Mouse (Mus musculus) C2C12 (cell line): ENCODE results near the gene Rufy1. TPM values are rescaled to one million over a fixed set of nuclear protein-coding genes. Genes with fewer than 3 reads are reported as not detected.
A peak's percentile ranks its signal among the peaks of the same experiment; 100 is the strongest.

Source experiments
- H3K27me3 ChIP-seq: one replicate; pipeline ENCODE4 v1.6.1; 2011; ENCODE audit not compliant: control insufficient read depth, insufficient read depth, insufficient read length
- H3K36me3 ChIP-seq: one replicate; pipeline ENCODE4 v1.6.1; 2011; ENCODE audit not compliant: control insufficient read depth, insufficient read depth
- H3K4me3 ChIP-seq: one replicate; pipeline ENCODE4 v1.5.1; 2011; ENCODE audit warnings: mild to moderate bottlenecking, control low read depth; ENCODE audit not compliant: poor library complexity, insufficient read depth, severe bottlenecking
- H3K79me2 ChIP-seq: one replicate; pipeline ENCODE4 v1.6.1; 2011; ENCODE audit not compliant: control insufficient read depth, insufficient read depth
- H3K79me3 ChIP-seq: one replicate; pipeline ENCODE4 v1.6.1; 2011; ENCODE audit warnings: low read depth, control low read depth
- H3ac ChIP-seq: one replicate; pipeline ENCODE3; 2011; ENCODE audit warnings: low read depth; ENCODE audit not compliant: control insufficient read depth, insufficient read length
- CEBPB ChIP-seq: IDR thresholded peaks from one replicate; pipeline ENCODE4 v1.6.1; 2011; ENCODE audit warnings: low read depth, mild to moderate bottlenecking, control low read depth, moderate library complexity
- CTCF ChIP-seq: IDR thresholded peaks from one replicate; pipeline ENCODE4 v1.5.1; 2011; ENCODE audit not compliant: control insufficient read depth, insufficient read depth, insufficient read length
- FOSL1 ChIP-seq: IDR thresholded peaks from one replicate; pipeline ENCODE4 v1.8.0; 2011; ENCODE audit warnings: mild to moderate bottlenecking, low read length; ENCODE audit not compliant: poor library complexity, insufficient read depth, severe bottlenecking
- MAX ChIP-seq: IDR thresholded peaks from one replicate; pipeline ENCODE4 v1.6.1; 2011; ENCODE audit warnings: mild to moderate bottlenecking, control low read depth
- MYOD1 ChIP-seq: IDR thresholded peaks from one replicate; pipeline ENCODE4 v1.6.1; 2011; ENCODE audit warnings: low read depth; ENCODE audit not compliant: control insufficient read depth, insufficient read length
- MYOG ChIP-seq: IDR thresholded peaks from one replicate; pipeline ENCODE4 v1.6.1; 2011; ENCODE audit not compliant: control insufficient read depth, insufficient read length; ENCODE audit errors: extremely low read depth
- USF1 ChIP-seq: IDR thresholded peaks from one replicate; pipeline ENCODE4 v1.6.1; 2011; ENCODE audit warnings: low read depth, mild to moderate bottlenecking, control low read depth, moderate library complexity
- polyA plus RNA-seq: library from polyadenylated mRNA; unstranded; fragments of >200 nt; fragmentation: generic; extraction: Trizol; gene quantifications from one replicate; pipeline ENCODE4 v1.2.1, GENCODE M21; 2012; ENCODE audit warnings: missing spikeins

Gene Rufy1
- polyA plus RNA-seq, 1 experiment: 11.1 TPM

GRCm38 (mm10) chr11:50443259-50444065 lies 12.5 kb upstream of the Rufy1 start:
- TF ChIP-seq FOSL1 (no peak), USF1 (no peak), MYOG (no peak), MAX (no peak), CEBPB (no peak)
- H3K36me3 ChIP-seq: no peaks in the 10 kb centered on the region
- no peak overlapping the region for H3ac ChIP-seq
- H3K27me3 ChIP-seq: no peaks in the 10 kb centered on the region
- no peaks in the 10 kb centered on the region for H3K79me3 ChIP-seq
- H3K79me2 ChIP-seq: no peaks in the 10 kb centered on the region
- H3K4me3 ChIP-seq: no peak overlapping the region

GRCm38 (mm10) chr11:50441637-50442036 lies 10.7 kb upstream of the Rufy1 start:
- TF ChIP-seq CEBPB (no peak), MYOD1 (peak; percentile 94), MYOG (no peak), FOSL1 (peak; percentile 66), MAX (peak; percentile 53), CTCF (no peak), USF1 (no peak)
- Histone ChIP-seq H3K79me3 (no peaks in the 10 kb centered on the region), H3K4me3 (no peak overlapping the region), H3K79me2 (no peaks in the 10 kb centered on the region), H3ac (no peak overlapping the region), H3K27me3 (no peaks in the 10 kb centered on the region), H3K36me3 (no peaks in the 10 kb centered on the region)

DNA sequence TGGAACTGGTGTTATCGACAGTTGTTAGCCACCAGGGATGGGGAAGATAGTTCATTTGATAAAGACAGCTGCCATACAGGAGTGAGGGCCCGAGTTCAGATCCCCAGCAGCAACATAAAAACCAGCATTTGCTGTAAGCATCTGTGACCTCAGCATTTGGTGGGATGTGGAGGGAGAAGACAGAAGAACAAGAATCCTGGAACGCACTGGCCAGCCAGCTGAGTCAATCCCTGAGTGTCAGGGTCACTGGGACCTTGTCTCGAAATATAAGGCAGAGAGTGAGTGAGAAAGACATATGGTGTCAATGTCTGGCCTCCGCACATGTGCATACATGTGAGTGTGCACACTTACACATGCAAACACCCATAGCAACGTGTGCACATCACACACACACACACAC lies 9.8 kb upstream of the Rufy1 start:
- Histone ChIP-seq H3K36me3 (no peaks in the 10 kb centered on the region), H3K4me3 (no peak overlapping the region), H3ac (no peak overlapping the region), H3K79me2 (no peaks in the 10 kb centered on the region), H3K27me3 (no peaks in the 10 kb centered on the region), H3K79me3 (no peaks in the 10 kb centered on the region)
- TF ChIP-seq CEBPB (no peak), USF1 (no peak), FOSL1 (no peak), MYOD1 (no peak), MAX (no peak), CTCF (no peak), MYOG (no peak)

- no peaks in the 10 kb centered on the region for H3K79me2 ChIP-seq
- no peaks in the 10 kb centered on the region for H3K27me3 ChIP-seq
- no peak overlapping the region for H3K4me3 ChIP-seq
- peak; percentile 67 for TF ChIP-seq CTCF
- TF ChIP-seq MYOG: no peak
- peak; percentile 93 for TF ChIP-seq FOSL1
- TF ChIP-seq USF1: no peak
- TF ChIP-seq MAX: peak; percentile 77
- TF ChIP-seq MYOD1: peak; percentile 27
- peak; percentile 41 for TF ChIP-seq CEBPB
- H3K79me3 ChIP-seq: no peaks in the 10 kb centered on the region
- no peaks in the 10 kb centered on the region for H3K36me3 ChIP-seq
- H3ac ChIP-seq: no peak overlapping the region
Observed at GRCm38 (mm10) chr11:50439857-50440256, 8.9 kb upstream of the Rufy1 start.

GRCm38 (mm10) chr11:50432896-50433295 lies 2.0 kb upstream of the Rufy1 start:
- TF ChIP-seq MYOG (no peak), MAX (no peak), USF1 (peak; percentile 26), CTCF (no peak), CEBPB (no peak), MYOD1 (peak; percentile 7)
- Histone ChIP-seq H3K27me3 (no peaks in the 10 kb centered on the region), H3K79me3 (peaks cover 3% of the 10 kb centered on the region), H3K79me2 (peaks cover 23% of the 10 kb centered on the region), H3ac (no peak overlapping the region), H3K36me3 (no peaks in the 10 kb centered on the region), H3K4me3 (no peak overlapping the region)

DNA sequence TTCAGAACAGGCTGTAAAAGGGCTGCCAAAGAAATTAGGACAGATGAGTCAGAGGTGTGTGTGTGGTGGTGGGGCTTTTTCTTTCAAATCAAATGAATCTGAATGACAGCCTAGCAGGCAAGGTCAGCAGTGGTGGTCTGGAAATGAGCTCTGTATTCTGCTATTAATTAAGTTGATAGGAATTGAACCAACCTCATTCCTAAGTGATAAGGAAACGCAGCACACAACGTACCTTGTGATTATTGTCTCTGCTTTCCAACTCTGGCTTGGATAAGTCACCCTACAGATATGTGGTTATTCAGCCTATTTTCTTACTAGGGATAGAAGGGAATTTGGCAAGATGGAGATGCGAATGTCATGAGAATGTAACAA lies 1.1 kb upstream of the Rufy1 start:
- Histone ChIP-seq H3K4me3 (no peak overlapping the region), H3K36me3 (no peaks in the 10 kb centered on the region), H3ac (no peak overlapping the region), H3K27me3 (no peaks in the 10 kb centered on the region), H3K79me2 (peaks cover 32% of the 10 kb centered on the region), H3K79me3 (peaks cover 3% of the 10 kb centered on the region)
- TF ChIP-seq USF1 (no peak), MAX (no peak), FOSL1 (no peak), CEBPB (no peak), MYOD1 (no peak), MYOG (no peak), CTCF (no peak)
